Mouse (Mus musculus): ENCODE results near the gene Elob. TPM values are rescaled to one million over a fixed set of nuclear protein-coding genes. Genes with fewer than 3 reads are reported as not detected.

The Elob gene
- polyA plus RNA-seq, 1 experiment, result 824 TPM

GRCm38 (mm10) chr17:23801627-23802026, 27.3 kb downstream of the Elob start:
- DNase-seq (ENCODE audit: low read depth), result no peak
- TF ChIP-seq CTCF (IDR thresholded peaks at IDR 0.05; ENCODE audit: borderline replicate concordance, extremely low read depth, insufficient read depth, insufficient read length) (no peak), POLR2A (IDR thresholded peaks at IDR 0.05; ENCODE audit: borderline replicate concordance, extremely low read depth, insufficient read depth, insufficient read length, poor library complexity, severe bottlenecking) (no peak)

- TF ChIP-seq CTCF (IDR thresholded peaks at IDR 0.05; ENCODE audit: borderline replicate concordance, extremely low read depth, insufficient read depth, insufficient read length) (no peak), POLR2A (IDR thresholded peaks at IDR 0.05; ENCODE audit: borderline replicate concordance, extremely low read depth, insufficient read depth, insufficient read length, poor library complexity, severe bottlenecking) (no peak)
- DNase-seq (ENCODE audit: low read depth), result no peak
Observed at GRCm38 (mm10) chr17:23797316-23797715, 31.6 kb downstream of the Elob start.

GRCm38 (mm10) chr17:23795323-23795722, 33.6 kb downstream of the Elob start:
- DNase-seq (ENCODE audit: low read depth), result no peak
- TF ChIP-seq POLR2A (IDR thresholded peaks at IDR 0.05; ENCODE audit: borderline replicate concordance, extremely low read depth, insufficient read depth, insufficient read length, poor library complexity, severe bottlenecking) (no peak), CTCF (IDR thresholded peaks at IDR 0.05; ENCODE audit: borderline replicate concordance, extremely low read depth, insufficient read depth, insufficient read length) (no peak)

- TF ChIP-seq CTCF (IDR thresholded peaks at IDR 0.05; ENCODE audit: borderline replicate concordance, extremely low read depth, insufficient read depth, insufficient read length), result no peak
- no peak for TF ChIP-seq POLR2A (IDR thresholded peaks at IDR 0.05; ENCODE audit: borderline replicate concordance, extremely low read depth, insufficient read depth, insufficient read length, poor library complexity, severe bottlenecking)
- no peak for DNase-seq (ENCODE audit: low read depth)
Observed at GRCm38 (mm10) chr17:23791079-23791357, 37.9 kb downstream of the Elob start.

- TF ChIP-seq POLR2A (IDR thresholded peaks at IDR 0.05; ENCODE audit: borderline replicate concordance, extremely low read depth, insufficient read depth, insufficient read length, poor library complexity, severe bottlenecking), result 0 out of 2 replicates have a peak, but pooled peaks have one; percentile 58
- TF ChIP-seq CTCF (IDR thresholded peaks at IDR 0.05; ENCODE audit: borderline replicate concordance, extremely low read depth, insufficient read depth, insufficient read length), result no peak
Observed at GRCm38 (mm10) chr17:23790269-23791078, 38.5 kb downstream of the Elob start, which contains the start of gene Srrm2. Gene Srrm2, plus strand, starts transcription at chr17:23790532.

GRCm38 (mm10) chr17:23789749-23790268, 39.1 kb downstream of the Elob start:
- DNase-seq (ENCODE audit: low read depth), result peak; percentile 23
- TF ChIP-seq CTCF (IDR thresholded peaks at IDR 0.05; ENCODE audit: borderline replicate concordance, extremely low read depth, insufficient read depth, insufficient read length) (no peak), POLR2A (IDR thresholded peaks at IDR 0.05; ENCODE audit: borderline replicate concordance, extremely low read depth, insufficient read depth, insufficient read length, poor library complexity, severe bottlenecking) (no peak)

More at GRCm38 (mm10) chr17:23790269-23791078, 38.5 kb downstream of the Elob start, which contains the start of gene Srrm2:
- DNase-seq (ENCODE audit: low read depth), result peak; percentile 75

GRCm38 (mm10) chr17:23788973-23789372, 40.0 kb downstream of the Elob start:
- no peak for TF ChIP-seq CTCF (IDR thresholded peaks at IDR 0.05; ENCODE audit: borderline replicate concordance, extremely low read depth, insufficient read depth, insufficient read length)
- TF ChIP-seq POLR2A (IDR thresholded peaks at IDR 0.05; ENCODE audit: borderline replicate concordance, extremely low read depth, insufficient read depth, insufficient read length, poor library complexity, severe bottlenecking), result no peak
- no peak for DNase-seq (ENCODE audit: low read depth)

GRCm38 (mm10) chr17:23786510-23786931, 42.4 kb downstream of the Elob start:
- peak; percentile 81 for DNase-seq (ENCODE audit: low read depth)
- no peak for TF ChIP-seq CTCF (IDR thresholded peaks at IDR 0.05; ENCODE audit: borderline replicate concordance, extremely low read depth, insufficient read depth, insufficient read length)
- TF ChIP-seq POLR2A (IDR thresholded peaks at IDR 0.05; ENCODE audit: borderline replicate concordance, extremely low read depth, insufficient read depth, insufficient read length, poor library complexity, severe bottlenecking), result 0 out of 2 replicates have a peak, but pooled peaks have one; percentile 5

GRCm38 (mm10) chr17:23785561-23786471, 43.1 kb downstream of the Elob start, which contains the start of gene Flywch2:
Gene Flywch2, minus strand, starts transcription at chr17:23786081.
- TF ChIP-seq POLR2A (IDR thresholded peaks at IDR 0.05; ENCODE audit: borderline replicate concordance, extremely low read depth, insufficient read depth, insufficient read length, poor library complexity, severe bottlenecking) (no peak), CTCF (IDR thresholded peaks at IDR 0.05; ENCODE audit: borderline replicate concordance, extremely low read depth, insufficient read depth, insufficient read length) (no peak)
- peak; percentile 96 for DNase-seq (ENCODE audit: low read depth)

GRCm38 (mm10) chr17:23783352-23783751, 45.6 kb downstream of the Elob start:
- no peak for DNase-seq (ENCODE audit: low read depth)
- no peak for TF ChIP-seq CTCF (IDR thresholded peaks at IDR 0.05; ENCODE audit: borderline replicate concordance, extremely low read depth, insufficient read depth, insufficient read length)
- TF ChIP-seq POLR2A (IDR thresholded peaks at IDR 0.05; ENCODE audit: borderline replicate concordance, extremely low read depth, insufficient read depth, insufficient read length, poor library complexity, severe bottlenecking), result no peak

- DNase-seq (ENCODE audit: low read depth), result no peak
- TF ChIP-seq POLR2A (IDR thresholded peaks at IDR 0.05; ENCODE audit: borderline replicate concordance, extremely low read depth, insufficient read depth, insufficient read length, poor library complexity, severe bottlenecking), result no peak
- no peak for TF ChIP-seq CTCF (IDR thresholded peaks at IDR 0.05; ENCODE audit: borderline replicate concordance, extremely low read depth, insufficient read depth, insufficient read length)
Observed at GRCm38 (mm10) chr17:23778447-23778846, 50.5 kb downstream of the Elob start.
